Mouse (Mus musculus) gastrocnemius, adult 18-20 months (tissue): ENCODE measurements around the gene Ppif. TPM values are rescaled to one million over a fixed set of nuclear protein-coding genes. Genes with fewer than 3 reads are reported as not detected.

Experiments
- DNase-seq: peaks from one replicate; pipeline ENCODE4 v3.0.0; 2021; ENCODE audit warnings: low spot score
- long read RNA-seq, 2 experiments: library from polyadenylated mRNA; stranded (forward); transcript quantifications; one replicate each; pipeline ENCODE4 v2.0.0; 2021
- total RNA-seq, 2 experiments: library from RNA; stranded (reverse); gene quantifications; 2 replicates each; pipeline ENCODE4 v1.2.3; 2021

Ppif gene
- total RNA-seq, result 10 to 100 TPM; 27.3 to 33.8 TPM
- long read RNA-seq, experiment 1, transcript Ppif-201 (6 exons, 1,549 nt), result major isoform, 65 of 69 reads
- long read RNA-seq, experiment 1, partial matches to known transcripts, result 2 of 69 reads
- long read RNA-seq, experiment 1, other reads (novel, unspliced or antisense), result 2 of 69 reads
- long read RNA-seq, experiment 2, transcript Ppif-201 (6 exons, 1,549 nt), result major isoform, 42 of 46 reads
- long read RNA-seq, experiment 2, partial matches to known transcripts, result 0 of 46 reads
- long read RNA-seq, experiment 2, other reads (novel, unspliced or antisense), result 4 of 46 reads

GRCm38 (mm10) chr14:25693888-25694568, at the start of gene Ppif:
TSS of gene Ppif (plus strand) at chr14:25694154.
- DNase-seq, result peak; percentile 96

- no peak for DNase-seq
These were observed 48.2 kb upstream of the Ppif start for GRCm38 (mm10) chr14:25645717-25646116.

DNA sequence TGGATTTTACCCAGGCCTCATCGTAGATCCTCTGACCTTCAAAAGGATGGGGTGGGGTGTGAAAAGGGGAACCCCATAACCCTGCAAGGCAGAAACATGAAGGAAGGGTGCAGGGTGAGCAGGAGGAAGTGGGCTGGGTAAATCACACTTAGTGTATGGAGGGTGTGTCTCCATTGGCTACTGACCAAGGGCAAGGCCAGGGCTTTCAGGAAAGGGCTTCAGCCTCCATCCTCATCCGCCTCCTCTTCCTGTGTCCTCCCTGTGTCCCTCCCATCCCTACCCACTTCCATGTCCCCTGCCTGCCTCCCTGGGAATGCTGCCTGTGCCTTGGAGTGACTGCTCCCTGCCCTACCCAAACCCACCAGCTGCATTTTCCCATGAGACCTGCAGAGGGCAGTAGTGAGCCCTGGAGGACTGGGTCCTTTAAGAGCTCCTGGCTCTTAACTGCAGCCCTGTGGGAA, 47.8 kb upstream of the Ppif start:
- peak; percentile 71 for DNase-seq

GRCm38 (mm10) chr14:25651131-25651530, 42.8 kb upstream of the Ppif start:
- no peak for DNase-seq

GRCm38 (mm10) chr14:25651905-25652304, 42.0 kb upstream of the Ppif start:
- no peak for DNase-seq

DNA sequence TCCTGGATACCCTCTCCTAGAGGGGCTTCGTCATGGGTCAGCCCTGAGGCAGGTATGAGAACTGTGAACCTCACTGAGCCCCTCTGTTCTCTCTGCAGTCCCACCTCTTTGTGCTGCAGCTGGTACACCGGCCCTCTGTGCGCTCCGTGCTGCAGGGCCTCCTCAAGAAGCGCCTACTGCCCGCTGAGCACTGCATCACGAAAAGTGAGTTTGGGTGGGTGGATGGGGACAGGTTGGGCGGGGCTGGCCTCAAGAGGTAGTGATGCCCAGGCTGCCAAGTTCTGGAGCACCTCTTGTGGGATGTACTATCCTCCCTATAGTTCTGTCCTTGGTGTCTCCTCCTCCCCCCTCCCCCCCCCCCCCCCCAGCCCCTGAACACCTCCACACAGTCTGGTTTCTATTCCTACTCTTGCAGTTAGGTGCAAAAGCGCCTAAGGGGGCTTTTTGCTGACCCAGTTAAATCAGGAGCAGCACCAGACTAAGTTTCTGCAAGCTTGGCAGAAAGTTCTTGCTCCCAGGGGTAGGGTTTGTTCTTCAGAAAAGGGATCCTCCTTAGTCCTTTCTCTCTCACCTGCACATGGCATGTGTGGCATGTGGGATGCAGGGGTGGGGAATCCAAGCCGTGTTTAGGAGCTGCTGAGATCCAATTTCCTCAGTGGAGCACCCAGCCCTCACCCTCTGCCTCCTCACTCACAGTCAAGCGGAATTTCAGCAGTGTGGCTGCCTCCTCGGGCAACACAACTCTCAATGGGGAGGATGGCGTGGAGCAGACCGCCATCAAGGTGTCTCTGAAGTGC, 39.4 kb upstream of the Ppif start:
- DNase-seq, result no peak

- no peak for DNase-seq
These were observed 33.3 kb upstream of the Ppif start for GRCm38 (mm10) chr14:25660661-25661060.

- no peak for DNase-seq
These were observed 32.6 kb upstream of the Ppif start for GRCm38 (mm10) chr14:25661185-25661920.

DNA sequence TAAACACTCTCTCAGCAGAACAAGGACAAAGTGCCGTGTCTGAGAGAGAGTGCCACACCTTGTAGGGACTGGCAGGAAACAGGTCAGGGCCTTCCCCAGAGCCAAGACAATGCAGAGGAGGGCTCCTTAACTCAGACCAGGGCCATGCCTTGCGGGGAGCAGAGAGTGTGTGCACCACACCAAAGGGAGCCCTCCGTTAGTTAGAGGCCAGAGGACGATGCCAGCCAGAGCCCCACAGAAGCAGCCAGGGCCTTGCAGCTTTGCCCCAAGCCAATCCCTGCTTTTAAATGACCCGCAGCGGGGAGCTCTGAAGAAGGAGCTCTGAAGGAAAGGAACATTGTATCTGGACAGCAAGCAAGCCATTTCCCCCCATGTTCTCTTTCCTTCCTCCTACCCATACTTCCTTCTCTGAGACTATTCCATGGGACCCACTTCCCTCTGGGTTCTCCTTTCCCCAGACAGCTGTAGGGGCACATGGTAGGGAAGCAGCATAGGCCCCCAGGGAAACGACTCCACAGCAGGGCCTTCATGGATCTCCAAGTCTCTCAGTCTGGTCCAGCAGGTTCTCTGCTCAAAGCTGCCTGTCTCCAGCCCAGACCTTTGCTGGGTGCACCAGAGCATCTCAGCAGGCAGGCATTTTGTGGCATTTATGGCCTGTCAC, 30.2 kb upstream of the Ppif start:
- DNase-seq, result no peak

DNA sequence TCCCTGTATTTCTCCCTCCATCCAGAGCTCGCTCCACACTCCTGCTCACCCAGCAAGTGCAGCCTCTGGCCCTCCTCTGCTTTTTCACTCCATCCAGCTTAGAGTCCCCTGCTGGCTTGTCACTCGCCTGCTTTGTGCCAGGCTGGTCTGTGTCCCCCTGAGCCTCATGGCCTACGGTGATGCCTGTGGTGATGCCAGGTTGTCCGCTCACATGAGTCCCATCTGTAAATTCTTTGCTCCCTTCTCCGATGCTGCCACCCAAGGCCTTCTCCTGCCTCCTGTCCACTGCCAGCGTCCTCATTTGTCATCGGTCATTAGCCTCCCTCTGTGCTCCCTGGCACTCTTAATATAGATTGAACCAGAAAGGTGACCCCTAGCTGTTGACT, 29.7 kb upstream of the Ppif start:
- DNase-seq, result no peak

DNA sequence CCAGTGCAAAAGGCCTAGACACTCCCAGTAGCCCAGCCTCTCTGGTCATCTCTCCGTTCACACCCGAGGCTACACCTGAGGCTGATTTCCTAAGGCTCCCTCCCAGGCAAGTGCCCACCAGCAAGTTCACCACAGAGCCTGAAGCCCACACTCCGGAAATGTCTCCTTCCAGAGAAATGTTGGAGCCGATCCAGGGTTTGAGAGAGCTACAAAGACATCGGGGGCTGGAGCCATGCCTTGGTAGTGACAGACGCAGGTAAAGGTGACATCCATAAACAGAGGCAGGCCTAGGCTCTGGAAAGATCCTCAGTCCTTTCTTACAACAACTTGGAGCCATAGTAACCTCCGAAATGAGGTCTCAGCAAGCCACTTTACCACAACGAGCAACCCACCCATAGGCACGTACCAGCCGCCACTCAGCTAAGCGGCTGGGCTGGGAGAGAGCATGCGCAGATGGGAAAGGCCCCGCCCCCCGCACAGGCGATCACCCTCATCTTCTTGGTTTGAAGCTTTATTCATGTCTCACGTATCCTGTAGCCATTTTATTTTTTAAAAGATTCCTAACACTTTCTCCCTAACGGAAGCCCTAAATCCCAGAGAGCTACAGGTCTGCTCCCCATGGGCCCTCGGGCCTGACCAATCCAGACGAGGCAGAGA, 28.5 kb upstream of the Ppif start:
- no peak for DNase-seq

- DNase-seq, result no peak
These were observed 27.1 kb upstream of the Ppif start for GRCm38 (mm10) chr14:25666668-25667376.

- DNase-seq, result no peak
These were observed 26.4 kb upstream of the Ppif start for GRCm38 (mm10) chr14:25667587-25667986.

DNA sequence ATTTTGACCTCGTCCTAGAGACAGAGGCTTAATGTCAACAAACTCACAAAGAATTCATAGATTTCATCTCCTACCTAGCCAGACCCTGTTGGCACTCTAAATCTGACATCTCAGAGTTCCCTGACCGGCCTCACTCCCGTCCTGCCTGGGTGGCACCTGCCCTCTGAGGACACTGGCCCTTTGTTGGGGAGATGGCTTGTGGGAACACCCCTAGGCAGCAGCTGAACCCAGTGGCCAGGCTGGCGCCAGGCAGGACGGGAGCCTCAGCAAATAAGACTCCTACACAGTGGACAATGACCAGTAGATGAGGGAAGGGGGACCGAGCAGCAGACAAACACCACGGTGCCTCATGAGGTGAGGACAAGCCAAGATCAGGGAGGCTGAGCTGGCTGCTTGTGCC, 14.3 kb upstream of the Ppif start:
- no peak for DNase-seq

DNA sequence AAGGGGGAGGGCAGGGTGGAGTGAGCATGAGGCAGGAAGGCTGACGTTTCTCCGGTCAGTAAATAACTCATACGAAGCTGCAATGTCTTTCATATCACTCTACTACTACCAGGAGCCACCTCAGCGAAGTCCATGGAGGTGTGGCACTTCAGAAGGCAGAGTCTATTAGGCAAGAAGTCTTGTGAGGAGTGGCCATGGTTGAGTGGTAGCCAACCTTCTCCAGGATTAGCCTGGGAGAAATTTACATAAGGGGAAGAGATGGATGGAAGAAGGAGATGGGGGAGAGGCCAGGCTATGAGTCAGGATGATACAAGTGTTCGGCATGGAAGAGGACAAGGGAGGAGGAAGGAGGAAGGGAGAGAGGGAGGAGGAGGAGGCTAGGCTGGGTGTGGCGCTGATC, 11.9 kb upstream of the Ppif start:
- no peak for DNase-seq

GRCm38 (mm10) chr14:25686216-25686945, 7.6 kb upstream of the Ppif start:
- no peak for DNase-seq

DNA sequence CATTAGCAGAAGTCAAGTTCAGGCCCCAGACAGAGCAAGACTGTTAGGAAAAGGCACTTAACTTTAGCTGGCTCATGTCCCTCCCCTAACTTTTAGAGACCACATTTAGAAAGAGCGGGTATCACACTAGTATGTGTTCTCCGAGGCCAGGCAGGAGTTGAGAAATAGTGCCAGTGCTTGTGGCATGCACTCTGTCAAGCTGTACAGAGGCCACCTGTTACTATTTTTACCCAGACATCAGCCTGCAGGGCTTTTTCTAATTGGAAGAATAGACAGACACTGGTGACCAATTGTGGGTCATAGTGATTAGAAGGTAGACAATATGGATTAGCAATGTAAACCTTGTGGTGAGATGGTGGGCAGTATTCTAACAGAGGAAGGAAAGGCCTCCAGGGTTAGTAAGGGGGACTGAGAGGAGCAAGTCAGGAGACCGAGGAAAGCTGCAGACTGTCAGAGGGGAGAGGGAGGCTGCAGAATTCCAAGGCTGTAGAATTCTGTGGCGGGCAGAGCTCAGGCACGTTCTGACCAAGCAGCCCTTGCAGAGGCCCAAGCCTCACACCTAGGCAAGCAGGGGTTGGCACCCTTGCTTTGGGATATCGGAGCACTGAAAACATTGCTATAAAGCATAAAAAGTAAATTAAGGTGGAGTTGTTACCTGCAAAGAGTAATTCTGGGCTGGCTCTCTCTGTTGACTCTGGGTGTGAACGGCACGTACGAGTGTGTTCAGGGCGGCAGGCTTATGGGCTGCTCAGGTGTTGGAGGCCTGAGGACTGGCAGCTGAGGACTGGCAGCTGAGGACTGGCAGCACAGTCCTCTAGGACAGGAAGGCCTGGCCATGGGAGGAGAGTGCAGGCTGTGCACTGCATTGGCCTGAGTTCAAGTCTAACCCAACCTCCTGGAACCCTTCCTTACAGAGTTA, 6.7 kb upstream of the Ppif start:
- DNase-seq, result no peak

GRCm38 (mm10) chr14:25693271-25693887, 575 bp upstream of the Ppif start:
- no peak for DNase-seq
